Mouse (Mus musculus) gonadal fat pad, adult 2 months (tissue): ENCODE data around the gene Scamp1. TPM values are rescaled to one million over a fixed set of nuclear protein-coding genes. Genes with fewer than 3 reads are reported as not detected.
"Not testable (repeated sequence)": the region's sequence is repeated elsewhere in the genome, so short reads cannot be mapped to it uniquely, and the experiment has no call there.

Experiments used
- DNase-seq: peaks from one replicate; pipeline ENCODE4 v3.0.0-alpha.2; 2012; ENCODE audit warnings: low read depth
- polyA plus RNA-seq: library from polyadenylated mRNA; depleted of rRNA; stranded (reverse); fragments of >200 nt; gene quantifications from 2 replicates; pipeline ENCODE4 v1.2.3, GENCODE M21; 2012; rRNA removed

The Scamp1 gene
- 31.1 and 32.1 TPM in 2 replicates for polyA plus RNA-seq

- no peak for DNase-seq
These were observed at the start of gene Scamp1 for GRCm38 (mm10) chr13:94285281-94285871. Gene Scamp1 (minus strand): TSS chr13:94285857.

GRCm38 (mm10) chr13:94330392-94330979 is 44.8 kb upstream of the Scamp1 start:
- no peak for DNase-seq

- DNase-seq: not testable (repeated sequence)
These were observed 43.3 kb upstream of the Scamp1 start for GRCm38 (mm10) chr13:94329005-94329404.

GRCm38 (mm10) chr13:94328063-94328462 is 42.4 kb upstream of the Scamp1 start:
- DNase-seq: peak; percentile 77

GRCm38 (mm10) chr13:94322475-94322874 is 36.8 kb upstream of the Scamp1 start:
- DNase-seq: no peak

- no peak for DNase-seq
These were observed 35.6 kb upstream of the Scamp1 start for GRCm38 (mm10) chr13:94321094-94321792.

- no peak for DNase-seq
These were observed 31.4 kb upstream of the Scamp1 start for GRCm38 (mm10) chr13:94316975-94317511.

- DNase-seq: not testable (repeated sequence)
These were observed 27.2 kb upstream of the Scamp1 start for GRCm38 (mm10) chr13:94312812-94313211.

- DNase-seq: no peak
These were observed 22.6 kb upstream of the Scamp1 start for GRCm38 (mm10) chr13:94308279-94308678.

GRCm38 (mm10) chr13:94307531-94307930 is 21.9 kb upstream of the Scamp1 start:
- no peak for DNase-seq

- no peak for DNase-seq
These were observed 21.3 kb upstream of the Scamp1 start for GRCm38 (mm10) chr13:94306968-94307289.

- DNase-seq: no peak
These were observed 20.8 kb upstream of the Scamp1 start for GRCm38 (mm10) chr13:94306277-94306967.

- DNase-seq: no peak
These were observed 15.4 kb upstream of the Scamp1 start for GRCm38 (mm10) chr13:94300946-94301538.

- no peak for DNase-seq
These were observed 14.6 kb upstream of the Scamp1 start for GRCm38 (mm10) chr13:94300232-94300631.

GRCm38 (mm10) chr13:94298401-94298800 is 12.7 kb upstream of the Scamp1 start:
- DNase-seq: no peak

GRCm38 (mm10) chr13:94296371-94296770 is 10.7 kb upstream of the Scamp1 start:
- DNase-seq: no peak

- DNase-seq: no peak
These were observed 10.3 kb upstream of the Scamp1 start for GRCm38 (mm10) chr13:94295922-94296321.

- no peak for DNase-seq
These were observed 9.2 kb upstream of the Scamp1 start for GRCm38 (mm10) chr13:94294886-94295285.

- no peak for DNase-seq
These were observed 8.3 kb upstream of the Scamp1 start for GRCm38 (mm10) chr13:94293911-94294310.

GRCm38 (mm10) chr13:94286195-94286594 is 538 bp upstream of the Scamp1 start:
- DNase-seq: no peak

- DNase-seq: no peak
These were observed 951 bp downstream of the Scamp1 start for GRCm38 (mm10) chr13:94284543-94285269.
